Mouse (Mus musculus): Measurements from ENCODE around the gene Cradd. TPM values are rescaled to one million over a fixed set of nuclear protein-coding genes. Genes with fewer than 3 reads are reported as not detected.

The Cradd gene
- polyA plus RNA-seq, 1 experiment from 2014 or later = 7.6 TPM

DNA sequence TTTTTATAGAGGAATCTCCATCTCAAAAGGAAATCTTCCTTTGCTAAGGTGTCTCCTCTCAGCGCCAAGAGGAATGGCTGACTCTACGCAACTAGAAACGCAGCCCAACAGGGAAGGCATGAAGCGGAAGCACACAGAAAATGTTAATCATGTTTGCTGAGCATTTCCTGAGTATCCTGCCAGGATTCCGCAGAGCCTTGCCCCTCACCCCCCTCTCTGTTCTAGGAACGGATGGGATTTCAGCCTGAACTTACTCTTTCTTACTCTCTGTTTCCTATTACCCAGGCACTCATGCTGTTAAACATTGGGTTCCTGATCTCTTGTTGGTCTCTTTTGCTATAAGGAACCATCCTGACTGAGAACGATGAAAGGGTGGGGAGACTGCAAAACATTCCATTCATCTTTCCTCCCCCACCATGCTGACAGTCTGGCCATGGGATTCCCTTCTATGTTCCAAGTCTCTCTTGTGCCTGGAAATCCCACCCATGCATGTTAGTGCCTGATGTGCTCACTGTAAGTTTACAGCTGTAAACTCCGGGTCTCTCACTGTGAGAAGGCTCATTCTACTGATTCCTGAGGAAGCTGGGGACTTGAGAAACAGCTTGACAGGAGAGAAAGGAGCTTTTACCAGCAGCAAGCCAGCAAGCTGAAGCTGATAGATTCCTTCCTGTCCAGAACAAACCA is 161.1 kb downstream of the Cradd start:
- no peak for DNase-seq (ENCODE audit: low spot score)

GRCm38 (mm10) chr10:95159675-95160256 is 164.2 kb downstream of the Cradd start:
- DNase-seq (ENCODE audit: low spot score) = no peak

DNA sequence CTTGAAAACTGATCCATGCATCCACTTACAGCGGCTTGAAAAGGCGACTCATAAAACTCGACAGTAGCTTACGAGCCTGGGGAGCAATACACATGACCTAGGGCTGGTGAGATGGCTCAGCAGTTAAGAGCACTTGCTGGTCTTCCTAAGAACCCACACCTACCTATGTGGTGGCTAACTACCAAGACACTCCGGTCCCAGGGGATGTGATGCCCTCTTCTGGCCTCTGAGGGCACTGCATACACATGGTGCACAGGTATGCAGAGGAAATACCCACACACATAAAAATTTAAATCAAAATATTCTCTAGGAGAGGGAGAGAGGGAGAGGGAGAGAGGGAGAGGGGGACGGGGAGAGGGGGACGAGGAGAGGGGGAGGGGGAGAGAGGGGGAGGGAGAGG is 167.5 kb downstream of the Cradd start:
- peak; percentile 13 for DNase-seq (ENCODE audit: low spot score)

DNA sequence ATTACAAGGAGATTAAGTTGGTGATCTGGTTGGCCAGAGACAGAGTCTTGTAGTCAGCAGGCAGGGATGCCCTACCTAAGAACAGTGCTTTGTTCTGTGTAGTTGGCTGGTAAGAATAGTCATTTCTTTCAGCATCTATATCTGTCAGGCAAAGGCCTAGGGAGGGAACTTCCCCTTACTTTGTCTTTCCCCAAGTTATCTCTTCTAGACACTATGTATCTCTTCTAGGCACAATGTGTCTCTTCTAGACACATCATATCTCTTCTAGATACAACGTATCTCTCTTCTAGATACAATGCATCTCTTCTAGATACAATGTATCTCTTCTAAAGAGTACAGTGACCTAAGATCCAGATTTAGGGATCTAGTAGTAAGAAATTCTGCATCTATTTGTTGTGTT is 169.3 kb downstream of the Cradd start:
- no peak for DNase-seq (ENCODE audit: low spot score)

DNA sequence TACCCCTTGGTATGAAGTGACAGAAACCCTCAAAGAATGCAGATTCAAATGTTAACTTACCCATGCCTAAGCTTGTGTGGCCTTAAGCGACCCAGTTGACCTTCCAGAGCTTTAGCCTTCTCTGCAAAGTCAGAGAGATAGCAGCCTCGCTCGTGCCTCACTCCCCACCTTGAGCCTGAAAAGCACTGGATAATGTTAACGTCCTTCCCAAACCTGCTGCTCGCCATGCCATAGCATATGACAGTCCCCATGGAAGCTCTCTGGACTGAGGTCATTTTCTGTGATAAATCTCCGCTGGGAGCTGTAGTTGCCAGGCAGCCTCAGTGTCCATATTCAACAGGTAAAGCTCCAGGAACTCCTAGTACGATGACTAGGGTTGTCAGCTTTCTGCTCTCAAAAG is 170.7 kb downstream of the Cradd start:
- no peak for DNase-seq (ENCODE audit: low spot score)

- no peak for DNase-seq (ENCODE audit: low spot score)
Observed at GRCm38 (mm10) chr10:95152503-95152989, 171.4 kb downstream of the Cradd start.

DNA sequence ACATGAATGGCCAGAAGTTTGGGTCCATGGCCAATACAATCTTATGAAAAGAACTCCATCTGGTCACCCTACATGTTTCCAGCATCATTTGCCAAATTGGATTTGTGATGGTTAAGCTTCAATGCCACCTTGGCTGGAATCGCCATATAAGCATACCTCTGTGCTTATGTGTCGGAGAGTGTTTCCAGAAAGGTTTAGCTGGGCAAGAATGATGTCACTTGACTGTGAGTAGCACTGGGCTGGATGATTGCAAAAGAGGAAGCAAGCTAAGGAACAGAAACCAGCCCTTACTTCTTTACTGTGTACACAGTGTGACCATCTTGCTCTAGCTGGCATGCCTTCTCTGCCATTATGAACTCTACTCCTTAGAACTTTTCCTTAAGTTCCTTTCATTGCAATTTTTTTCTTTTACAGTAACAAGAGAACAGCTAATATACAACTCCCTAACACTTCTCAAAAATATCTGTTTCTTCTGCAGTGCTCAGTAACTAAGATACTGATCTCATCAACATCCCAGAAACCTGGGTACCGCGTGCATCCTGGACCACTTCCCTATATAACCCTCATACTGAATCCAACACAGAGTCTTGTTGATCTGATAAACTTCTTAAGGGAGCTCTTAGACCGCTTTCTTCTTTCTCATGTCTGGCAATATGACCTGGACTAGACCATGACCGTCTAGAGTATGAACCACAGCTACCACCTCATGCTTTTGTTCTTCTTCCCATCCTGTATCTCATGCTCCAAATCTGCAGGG is 172.7 kb downstream of the Cradd start:
- no peak for DNase-seq (ENCODE audit: low spot score)

DNA sequence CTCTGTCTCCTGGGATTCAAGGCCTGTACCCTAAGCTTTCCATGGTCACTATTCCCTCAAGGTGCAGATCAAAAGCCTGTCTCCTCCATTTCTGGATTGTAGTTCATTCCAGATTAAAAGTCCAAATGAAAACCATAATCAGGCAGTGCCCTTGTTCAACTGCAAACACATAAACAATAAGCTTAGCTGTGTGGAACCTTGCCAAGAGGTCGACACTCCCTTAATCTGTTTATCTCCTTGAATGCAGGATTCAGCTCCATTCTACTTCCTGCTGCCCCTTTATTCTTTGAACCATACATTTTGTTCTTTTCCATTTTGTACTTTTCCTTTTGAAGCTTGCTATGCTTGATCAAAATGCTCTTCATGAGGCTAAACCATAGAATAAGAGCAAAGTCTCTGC is 174.3 kb downstream of the Cradd start:
- DNase-seq (ENCODE audit: low spot score) = no peak

GRCm38 (mm10) chr10:95148641-95149040 is 175.3 kb downstream of the Cradd start:
- DNase-seq (ENCODE audit: low spot score) = no peak

GRCm38 (mm10) chr10:95147136-95147901 is 176.6 kb downstream of the Cradd start:
- DNase-seq (ENCODE audit: low spot score) = no peak

GRCm38 (mm10) chr10:95146491-95146890 is 177.4 kb downstream of the Cradd start:
- DNase-seq (ENCODE audit: low spot score) = no peak

DNA sequence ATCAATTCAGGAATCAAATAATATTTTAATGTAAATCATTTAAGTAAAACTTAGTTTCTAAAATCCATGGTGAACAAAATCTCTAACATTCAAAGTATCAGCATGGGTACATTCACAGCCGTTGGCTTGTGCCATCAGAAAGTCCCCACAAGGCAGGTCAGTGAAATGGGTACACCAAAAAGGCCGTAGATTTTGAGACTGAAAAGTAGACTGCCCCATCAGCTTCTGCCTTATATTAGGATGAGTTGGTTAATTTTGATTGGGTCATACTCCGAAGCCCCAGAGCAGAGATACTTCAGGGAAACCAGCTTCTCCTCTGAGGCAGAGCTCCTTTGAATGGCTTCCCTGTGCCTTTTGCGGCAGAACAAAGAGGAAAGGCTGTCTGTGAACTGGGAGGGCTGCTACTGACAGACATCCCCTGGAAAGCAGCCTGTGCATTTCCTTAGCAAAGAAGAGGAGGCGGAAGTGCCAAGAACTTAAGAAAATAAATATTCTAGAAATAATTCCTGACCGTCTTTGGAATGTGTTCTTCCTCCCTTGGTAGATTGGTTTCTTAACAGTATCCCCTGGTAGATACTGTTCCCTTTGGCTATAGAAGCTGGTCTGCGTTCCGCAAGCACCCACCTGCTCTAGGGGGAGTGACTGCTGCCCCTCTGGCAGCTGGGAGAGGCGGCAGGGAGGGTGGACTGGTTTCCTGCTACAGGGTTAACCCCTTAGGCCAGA is 178.6 kb downstream of the Cradd start:
- DNase-seq (ENCODE audit: low spot score) = peak; percentile 18

GRCm38 (mm10) chr10:95144414-95145130 is 179.4 kb downstream of the Cradd start:
- DNase-seq (ENCODE audit: low spot score) = no peak

DNA sequence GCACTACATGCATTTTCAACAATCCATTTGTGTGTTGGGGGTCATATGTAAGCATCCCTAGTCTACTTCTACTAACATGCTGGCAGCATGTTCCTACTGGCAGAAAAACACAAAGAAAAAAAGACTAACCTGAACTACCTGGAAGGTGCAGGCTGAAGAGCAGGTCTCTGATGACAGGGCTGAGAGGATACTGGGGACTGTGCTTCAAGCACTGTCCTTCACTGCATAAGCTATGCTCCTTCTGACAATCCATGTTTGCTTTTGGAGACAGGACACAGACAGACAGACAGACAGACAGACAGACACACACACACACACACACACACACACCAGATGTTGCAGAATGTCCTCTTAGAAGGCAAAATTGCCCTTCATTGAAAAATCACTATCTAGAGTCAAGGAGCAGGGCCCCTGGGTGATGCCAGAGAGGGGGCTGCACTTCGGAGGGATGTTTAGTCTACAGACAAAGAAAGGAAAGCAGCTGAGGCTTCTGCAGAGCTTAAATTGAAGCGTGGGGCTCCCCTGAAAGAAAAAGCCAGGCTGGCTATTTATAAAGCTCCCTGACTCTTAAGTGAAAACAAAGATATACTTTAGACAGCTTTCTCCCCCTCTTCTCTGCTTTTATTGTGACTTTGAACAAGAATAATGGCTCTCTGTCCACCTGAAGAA is 180.4 kb downstream of the Cradd start:
- DNase-seq (ENCODE audit: low spot score) = no peak

DNA sequence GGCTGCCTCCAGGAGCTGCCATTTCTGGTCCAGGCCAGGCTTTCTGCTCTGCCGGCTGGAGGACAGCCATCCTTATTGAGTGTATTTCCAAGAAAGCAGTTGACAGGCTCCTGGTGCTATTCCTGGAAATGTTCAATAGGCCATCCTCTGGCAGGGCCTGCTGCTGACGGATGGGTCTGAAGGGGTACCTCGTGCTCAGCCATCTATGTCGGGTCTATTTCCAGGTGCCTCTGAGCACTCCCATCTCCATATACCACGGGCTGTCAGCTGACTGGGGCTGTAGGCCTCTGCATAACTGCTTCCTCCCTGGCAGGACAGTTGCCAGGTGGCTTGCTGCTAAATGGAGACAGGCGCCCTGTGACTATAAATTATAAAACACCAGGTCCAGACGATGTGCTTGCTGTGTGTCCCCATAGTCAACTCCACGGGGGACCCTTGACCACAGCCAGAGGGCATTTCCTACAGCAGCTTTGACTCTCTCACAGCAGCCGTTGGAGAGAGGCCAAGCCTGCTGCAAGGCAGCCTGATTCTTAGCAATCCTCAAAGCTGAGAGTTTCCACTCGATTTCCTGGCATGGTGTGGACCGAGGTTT is 181.0 kb downstream of the Cradd start:
- DNase-seq (ENCODE audit: low spot score) = peak; percentile 14

GRCm38 (mm10) chr10:95141075-95141474 is 182.9 kb downstream of the Cradd start:
- no peak for DNase-seq (ENCODE audit: low spot score)

- no peak for DNase-seq (ENCODE audit: low spot score)
Observed at GRCm38 (mm10) chr10:95140191-95140590, 183.7 kb downstream of the Cradd start.

DNA sequence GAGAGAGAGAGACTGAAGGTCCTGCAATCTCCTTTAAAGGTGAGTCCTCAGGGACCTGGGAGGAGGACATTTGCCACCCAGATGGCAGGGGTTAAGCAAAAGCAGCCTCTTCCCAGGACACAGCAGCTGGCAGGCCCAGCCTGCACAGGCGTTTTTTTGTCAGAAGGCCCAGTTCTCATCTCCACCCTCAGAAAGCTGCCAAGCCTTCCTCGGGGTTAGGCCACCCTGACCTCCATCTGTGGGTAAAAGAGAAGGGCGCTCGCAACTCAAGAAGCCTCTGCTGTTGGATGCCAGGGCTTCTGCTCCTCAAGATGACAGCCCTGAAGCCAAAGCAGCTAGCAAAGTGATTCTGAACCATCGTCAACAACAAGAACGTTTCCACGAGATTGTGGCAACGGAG is 184.3 kb downstream of the Cradd start:
- DNase-seq (ENCODE audit: low spot score) = no peak

DNA sequence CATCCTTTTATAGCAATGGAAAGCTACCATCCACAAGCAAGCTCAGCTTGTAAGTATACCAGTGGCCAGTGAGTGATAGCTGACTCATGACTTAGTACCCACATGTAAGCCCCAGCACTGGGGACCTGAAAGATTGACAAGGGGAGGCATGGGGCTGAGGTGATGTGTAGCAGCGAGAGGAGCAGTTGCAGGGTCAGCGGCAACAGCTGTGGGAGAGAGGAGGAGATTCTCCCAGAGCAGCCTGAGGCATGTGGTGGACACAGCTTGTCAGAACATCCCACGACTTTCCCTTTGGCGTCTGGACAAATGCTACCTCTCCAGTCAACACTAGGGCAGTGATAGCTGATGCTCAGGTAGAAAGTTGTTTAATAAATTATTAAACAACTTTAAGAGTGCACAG is 190.9 kb downstream of the Cradd start:
- DNase-seq (ENCODE audit: low spot score) = no peak
